Mouse (Mus musculus): ENCODE results near the gene Ccdc90b. TPM values are rescaled to one million over a fixed set of nuclear protein-coding genes. Genes with fewer than 3 reads are reported as not detected.

Ccdc90b gene
- total RNA-seq (2017) = 7.3 and 8.5 TPM in 2 replicates

- peak; percentile 92 for ATAC-seq (ENCODE audit: extremely low read depth, insufficient number of reproducible peaks, low FRiP score, poor library complexity, severe bottlenecking)
These were observed at the start of gene Ccdc90b for GRCm38 (mm10) chr7:92560986-92561876. Gene Ccdc90b (plus strand): TSS chr7:92561149.

GRCm38 (mm10) chr7:92520397-92520796 lies 40.6 kb upstream of the Ccdc90b start:
- ATAC-seq (ENCODE audit: extremely low read depth, insufficient number of reproducible peaks, low FRiP score, poor library complexity, severe bottlenecking) = no peak

- no peak for ATAC-seq (ENCODE audit: extremely low read depth, insufficient number of reproducible peaks, low FRiP score, poor library complexity, severe bottlenecking)
These were observed 40.1 kb upstream of the Ccdc90b start for GRCm38 (mm10) chr7:92520820-92521219.

- no peak for ATAC-seq (ENCODE audit: extremely low read depth, insufficient number of reproducible peaks, low FRiP score, poor library complexity, severe bottlenecking)
These were observed 31.7 kb upstream of the Ccdc90b start for GRCm38 (mm10) chr7:92529245-92529644.

- no peak for ATAC-seq (ENCODE audit: extremely low read depth, insufficient number of reproducible peaks, low FRiP score, poor library complexity, severe bottlenecking)
These were observed 28.5 kb upstream of the Ccdc90b start for GRCm38 (mm10) chr7:92532351-92533036.

- no peak for ATAC-seq (ENCODE audit: extremely low read depth, insufficient number of reproducible peaks, low FRiP score, poor library complexity, severe bottlenecking)
These were observed 14.2 kb upstream of the Ccdc90b start for GRCm38 (mm10) chr7:92546763-92547162.

GRCm38 (mm10) chr7:92550248-92550989 lies 10.5 kb upstream of the Ccdc90b start:
- ATAC-seq (ENCODE audit: extremely low read depth, insufficient number of reproducible peaks, low FRiP score, poor library complexity, severe bottlenecking) = no peak

- ATAC-seq (ENCODE audit: extremely low read depth, insufficient number of reproducible peaks, low FRiP score, poor library complexity, severe bottlenecking) = no peak
These were observed 10.0 kb upstream of the Ccdc90b start for GRCm38 (mm10) chr7:92550990-92551392.

- ATAC-seq (ENCODE audit: extremely low read depth, insufficient number of reproducible peaks, low FRiP score, poor library complexity, severe bottlenecking) = no peak
These were observed 2.2 kb upstream of the Ccdc90b start for GRCm38 (mm10) chr7:92558744-92559143.

- no peak for ATAC-seq (ENCODE audit: extremely low read depth, insufficient number of reproducible peaks, low FRiP score, poor library complexity, severe bottlenecking)
These were observed 5.8 kb downstream of the Ccdc90b start for GRCm38 (mm10) chr7:92566775-92567174.

GRCm38 (mm10) chr7:92580491-92581207 lies 19.7 kb downstream of the Ccdc90b start:
- no peak for ATAC-seq (ENCODE audit: extremely low read depth, insufficient number of reproducible peaks, low FRiP score, poor library complexity, severe bottlenecking)

- ATAC-seq (ENCODE audit: extremely low read depth, insufficient number of reproducible peaks, low FRiP score, poor library complexity, severe bottlenecking) = no peak
These were observed 22.6 kb downstream of the Ccdc90b start for GRCm38 (mm10) chr7:92583567-92583966.

GRCm38 (mm10) chr7:92589986-92590385 lies 29.0 kb downstream of the Ccdc90b start:
- no peak for ATAC-seq (ENCODE audit: extremely low read depth, insufficient number of reproducible peaks, low FRiP score, poor library complexity, severe bottlenecking)

GRCm38 (mm10) chr7:92590842-92591241 lies 29.9 kb downstream of the Ccdc90b start:
- no peak for ATAC-seq (ENCODE audit: extremely low read depth, insufficient number of reproducible peaks, low FRiP score, poor library complexity, severe bottlenecking)

- ATAC-seq (ENCODE audit: extremely low read depth, insufficient number of reproducible peaks, low FRiP score, poor library complexity, severe bottlenecking) = no peak
These were observed 44.0 kb downstream of the Ccdc90b start for GRCm38 (mm10) chr7:92604961-92605360.

- ATAC-seq (ENCODE audit: extremely low read depth, insufficient number of reproducible peaks, low FRiP score, poor library complexity, severe bottlenecking) = no peak
These were observed 49.9 kb downstream of the Ccdc90b start for GRCm38 (mm10) chr7:92610830-92611229.

GRCm38 (mm10) chr7:92624488-92624887 lies 63.5 kb downstream of the Ccdc90b start:
- ATAC-seq (ENCODE audit: extremely low read depth, insufficient number of reproducible peaks, low FRiP score, poor library complexity, severe bottlenecking) = no peak

- no peak for ATAC-seq (ENCODE audit: extremely low read depth, insufficient number of reproducible peaks, low FRiP score, poor library complexity, severe bottlenecking)
These were observed 69.2 kb downstream of the Ccdc90b start for GRCm38 (mm10) chr7:92630167-92630566.
